Mouse (Mus musculus) T-helper 17 cell (primary cell): ENCODE measurements around the gene Olfr155.

Experiments
- in situ Hi-C, 2 experiments: fragments of 300-600 bp; cut with MboI, MseI; formaldehyde crosslinking; loops; 1 replicate in 1 of 2; 2 replicates in 1 of 2; pipeline ENCODE4 v1.15.1; 2025; ENCODE audit warnings: high pct_unique_total_duplicates in 2 of 2

The Olfr155 gene

DNA sequence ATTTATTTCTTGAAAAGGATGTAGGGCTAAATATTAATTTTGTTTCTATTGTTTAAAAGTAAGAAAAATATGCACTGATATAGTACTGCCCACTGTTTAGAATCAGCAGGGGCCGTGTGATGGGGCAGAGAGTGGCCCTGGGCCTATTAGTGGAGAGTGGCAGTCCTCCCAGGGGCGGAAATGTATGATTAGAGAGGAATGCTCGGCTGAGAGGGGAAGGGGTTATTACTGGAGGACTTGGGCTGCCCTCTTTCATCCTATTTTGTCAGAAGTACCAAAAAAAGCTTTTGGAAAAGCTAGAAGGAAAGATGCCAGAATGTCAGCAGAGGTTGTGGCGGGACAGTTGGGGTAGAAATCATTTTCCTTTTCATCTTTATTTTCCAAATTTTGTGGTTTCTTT is 32.8 kb downstream of the Olfr155 start:
- in situ Hi-C loops: no loop called here

DNA sequence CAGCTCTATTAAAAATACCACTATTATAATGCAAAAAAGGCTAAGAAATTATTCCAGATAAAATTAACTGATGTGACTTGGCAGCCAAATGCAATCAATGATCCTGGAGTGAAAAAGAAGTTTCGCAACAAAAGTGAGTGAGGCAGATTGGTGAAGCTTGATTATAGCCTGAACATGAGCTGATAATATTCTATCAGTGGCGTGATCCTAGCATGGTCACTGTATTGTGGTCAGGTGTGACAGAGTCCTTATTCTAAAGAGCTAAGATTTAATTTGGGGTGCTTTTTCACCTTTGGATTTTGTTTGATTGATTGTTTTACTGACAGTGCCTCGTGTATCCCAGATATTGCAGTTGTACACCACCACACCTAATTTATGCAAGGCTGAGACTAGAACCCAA is 39.9 kb downstream of the Olfr155 start:
- in situ Hi-C loops: no loop called here

DNA sequence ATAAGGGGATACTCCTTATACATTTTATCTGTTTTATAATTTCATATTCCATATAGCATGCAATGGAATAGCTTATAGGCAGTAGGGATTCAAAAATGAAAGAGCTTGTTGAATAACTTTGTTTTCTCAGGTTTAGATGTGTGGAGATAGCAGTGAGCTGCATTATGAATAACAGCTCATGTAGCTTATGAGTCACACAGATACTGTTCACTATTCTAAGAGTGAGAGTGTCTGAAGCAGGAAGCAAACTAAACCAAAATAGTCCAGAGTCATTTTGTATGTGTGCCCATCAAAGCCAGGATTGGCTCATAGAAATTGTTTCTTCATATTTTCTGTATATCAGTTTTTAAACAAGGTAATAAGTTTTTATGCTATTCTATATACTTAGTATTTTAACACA is 45.8 kb downstream of the Olfr155 start:
- in situ Hi-C loops: no loop called here

DNA sequence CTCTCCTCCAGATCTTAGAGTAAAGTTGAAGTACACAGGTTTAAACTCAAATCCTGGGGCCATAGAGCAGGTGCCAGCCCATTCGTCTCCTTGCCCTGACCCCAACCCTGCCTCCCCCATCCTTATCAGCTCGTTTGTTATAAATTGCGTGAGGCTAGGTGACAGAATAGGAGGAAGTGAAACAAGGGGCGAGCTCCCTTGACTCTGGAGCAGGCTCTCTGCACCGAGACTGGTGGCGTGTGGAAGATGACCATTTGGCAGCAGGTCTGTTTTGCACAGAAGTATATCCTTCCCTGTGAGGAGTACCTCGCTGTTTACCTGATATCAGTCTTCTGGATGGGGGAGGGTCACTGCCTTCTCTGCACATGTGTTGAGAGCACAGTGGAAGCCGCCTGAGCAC is 47.8 kb downstream of the Olfr155 start:
- in situ Hi-C loops: no loop called here

DNA sequence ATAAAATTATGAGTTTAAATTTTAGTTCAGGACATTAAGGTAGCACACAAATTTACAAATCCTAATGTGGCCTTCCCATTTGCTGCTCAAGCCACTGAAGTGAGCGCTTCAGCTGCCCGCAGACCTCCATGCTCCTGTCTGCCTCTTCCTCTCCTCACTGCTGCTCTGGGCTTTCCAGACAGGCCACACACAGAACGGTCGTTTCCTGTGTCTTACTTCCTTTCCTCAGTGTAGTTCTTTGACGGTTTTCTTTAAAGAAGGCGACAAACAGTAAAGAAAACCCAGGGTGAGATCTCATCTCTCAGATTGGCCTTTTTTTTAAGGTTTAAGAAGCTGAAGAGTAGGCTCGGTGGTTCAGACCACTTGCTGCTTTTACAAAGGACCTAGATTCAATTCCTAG is 52.3 kb downstream of the Olfr155 start:
- in situ Hi-C loops: no loop called here

DNA sequence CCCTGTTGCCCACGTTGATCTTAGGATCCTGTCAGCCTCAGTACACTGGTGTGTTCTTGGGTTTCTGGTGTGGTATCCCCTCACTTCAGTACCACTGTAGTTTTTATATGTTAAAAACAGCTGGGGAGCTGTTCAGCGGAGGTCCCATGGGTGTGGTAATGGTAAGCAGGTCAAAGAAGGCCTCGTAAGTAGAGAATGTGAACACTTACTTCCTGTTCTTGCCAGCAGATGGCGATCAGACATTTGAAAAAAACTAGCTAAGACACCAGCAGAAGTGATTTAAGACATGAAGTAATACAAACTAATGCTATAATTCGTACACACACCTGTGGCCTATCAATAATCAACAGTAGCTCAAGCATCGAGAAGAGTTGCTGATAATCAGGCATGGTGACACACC is 55.1 kb downstream of the Olfr155 start:
- in situ Hi-C loops: no loop called here
